In the genomic region with DNA sequence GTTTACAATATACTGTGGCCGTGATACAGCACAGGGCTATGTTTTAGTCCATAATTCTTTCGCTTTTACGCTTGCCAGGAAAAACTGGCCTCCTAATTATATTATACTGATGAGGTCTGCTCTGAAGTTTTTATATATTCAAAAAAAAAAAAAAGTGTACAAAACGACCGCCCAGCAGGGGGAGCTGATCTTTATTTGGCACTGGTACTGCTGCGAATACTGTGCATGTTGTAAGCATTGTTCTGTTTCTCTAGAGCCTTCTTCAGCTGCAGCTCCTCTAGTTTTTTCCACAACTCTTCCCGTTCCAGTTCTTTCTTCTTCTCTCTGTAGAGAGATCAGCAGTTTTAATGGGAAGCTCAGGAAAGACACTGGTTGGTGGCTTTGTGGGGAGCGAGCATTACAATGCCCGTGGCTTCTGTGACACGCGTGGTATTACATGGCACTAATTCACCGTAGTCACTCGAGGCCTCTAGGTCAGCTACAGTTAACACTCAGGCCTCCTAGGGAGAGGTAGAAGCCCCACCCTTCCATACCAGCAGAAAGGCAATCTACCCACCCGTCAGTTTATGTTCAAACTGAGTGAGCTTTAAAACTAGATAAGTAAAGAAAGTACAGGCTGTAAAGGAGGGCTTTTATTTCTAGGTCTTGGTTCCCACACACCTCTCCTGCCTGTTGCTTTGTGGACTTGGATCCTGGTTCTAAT, we compare ENCODE assay signal across 8 mouse cellular contexts. TPM values are rescaled to one million over a fixed set of nuclear protein-coding genes. Genes with fewer than 3 reads are reported as not detected.
DNase-seq lines count a peak whose midpoint lies in the region; ATAC-seq lines count a peak whose summit lies in the region.

No protein-coding gene starts in this region.

- no peak overlapping the region for H3K4me3 ChIP-seq in heart, embryonic 11.5 days (ENCODE audit: low read depth, low read length)
- no peak overlapping the region for H3K4me3 ChIP-seq in embryonic facial prominence, embryonic 12.5 days
- no peak overlapping the region for H3K4me3 ChIP-seq in intestine, embryonic 14.5 days (ENCODE audit: low read depth, low read length)

- no peak for ATAC-seq in heart, embryonic 11.5 days (replicated peaks; ENCODE audit: insufficient number of reproducible peaks, low FRiP score, low TSS enrichment)
- ATAC-seq in embryonic facial prominence, embryonic 12.5 days (ENCODE audit: insufficient number of reproducible peaks, insufficient read depth, low FRiP score, low TSS enrichment) = no peak
- no peak for ATAC-seq in intestine, embryonic 14.5 days (replicated peaks; ENCODE audit: low FRiP score, low TSS enrichment, low read depth)

- no peaks in the 10 kb centered on the region for H3K9me3 ChIP-seq in heart, embryonic 11.5 days (replicated peaks; ENCODE audit: control insufficient read depth, low read length)
- no peaks in the 10 kb centered on the region for H3K9me3 ChIP-seq in embryonic facial prominence, embryonic 12.5 days
- H3K9me3 ChIP-seq in intestine, embryonic 14.5 days (ENCODE audit: control insufficient read depth, low read length) = no peaks in the 10 kb centered on the region

- H3K4me2 ChIP-seq in heart, embryonic 11.5 days = no peak overlapping the region
- no peak overlapping the region for H3K4me2 ChIP-seq in embryonic facial prominence, embryonic 12.5 days (replicated peaks)
- H3K4me2 ChIP-seq in intestine, embryonic 14.5 days (ENCODE audit: low read length) = no peak overlapping the region

- WGBS in heart, embryonic 11.5 days (ENCODE audit: insufficient replicate concordance) = 68% methylated on average over 14 of the region's 14 CpGs
- 55% methylated on average over 14 of the region's 14 CpGs for WGBS in embryonic facial prominence, embryonic 12.5 days
- WGBS in intestine, embryonic 14.5 days = 63% methylated on average over 14 of the region's 14 CpGs

- H3K4me1 ChIP-seq in heart, embryonic 11.5 days (ENCODE audit: control insufficient read depth, insufficient read depth, low read length) = peaks cover 24% of the 10 kb centered on the region
- H3K4me1 ChIP-seq in embryonic facial prominence, embryonic 12.5 days = peaks cover 24% of the 10 kb centered on the region
- 0 out of 2 replicates have a peak, but pooled peaks cover 9% of the 10 kb centered on the region for H3K4me1 ChIP-seq in intestine, embryonic 14.5 days (replicated peaks; ENCODE audit: control insufficient read depth, insufficient read depth, low read length)

- H3K9ac ChIP-seq in heart, embryonic 11.5 days (ENCODE audit: low read depth, low read length) = no peak overlapping the region
- H3K9ac ChIP-seq in embryonic facial prominence, embryonic 12.5 days = no peak overlapping the region
- no peak overlapping the region for H3K9ac ChIP-seq in intestine, embryonic 14.5 days (ENCODE audit: low read length)

- no peak overlapping the region for H3K27ac ChIP-seq in heart, embryonic 11.5 days (ENCODE audit: low read depth, low read length)
- peak overlapping the region; percentile 68 for H3K27ac ChIP-seq in embryonic facial prominence, embryonic 12.5 days
- no peak overlapping the region for H3K27ac ChIP-seq in intestine, embryonic 14.5 days (ENCODE audit: low read depth)

- H3K36me3 ChIP-seq in heart, embryonic 11.5 days (ENCODE audit: control insufficient read depth, insufficient read depth, low read length) = peaks cover 19% of the 10 kb centered on the region; the same call in 1 of the 2 replicates
- peaks cover 41% of the 10 kb centered on the region for H3K36me3 ChIP-seq in embryonic facial prominence, embryonic 12.5 days
- H3K36me3 ChIP-seq in intestine, embryonic 14.5 days (ENCODE audit: control insufficient read depth, insufficient read depth, low read length) = peaks cover 69% of the 10 kb centered on the region

- H3K27me3 ChIP-seq in heart, embryonic 11.5 days (ENCODE audit: control insufficient read depth, insufficient read depth, low read length) = no peaks in the 10 kb centered on the region
- H3K27me3 ChIP-seq in embryonic facial prominence, embryonic 12.5 days = no peaks in the 10 kb centered on the region
- no peaks in the 10 kb centered on the region for H3K27me3 ChIP-seq in intestine, embryonic 14.5 days (replicated peaks; ENCODE audit: control insufficient read depth, insufficient read depth, low read length)

- peak; percentile 24 for DNase-seq in heart, adult 8-10 months (ENCODE audit: low spot score)
- DNase-seq in 416B (ENCODE audit: low read depth) (peak; percentile 54), R1 (ENCODE audit: low read depth, low spot score) (peak; percentile 57)
- DNase-seq in intestine, embryonic 14.5 days (ENCODE audit: low spot score) = peak; percentile 81
- peak; percentile 81 for DNase-seq in lung, postnatal 10 days
- DNase-seq in thymus, postnatal 4 days = peak; percentile 78

RNA-seq across cellular contexts. Expression of a gene that starts 27.2 kb away (rescaled TPM):
- total RNA-seq in heart, adult 8-10 months (2022) = 1 to 10 TPM; 2.6 to 4.2 (median 3.0) TPM
- polyA plus RNA-seq in heart, embryonic 11.5 days (2014; fragmentation: Nextera tagmentation; extraction: Ambion mirVana) = 18.7 and 19.0 TPM in 2 replicates
- polyA plus RNA-seq in embryonic facial prominence, embryonic 12.5 days (2016; fragmentation: Nextera tagmentation; extraction: Ambion mirVana) = 24.9 and 25.5 TPM in 2 replicates
- polyA plus RNA-seq in intestine, embryonic 14.5 days (2014; fragmentation: Nextera tagmentation; extraction: Ambion mirVana) = 21.0 and 21.9 TPM in 2 replicates

RNA-seq across cellular contexts. Expression of a gene that starts 34.9 kb away (rescaled TPM):
- total RNA-seq in heart, adult 8-10 months (2022) = 100 to 1,000 TPM in 3 of 4 experiments, 10 to 100 TPM in 1; 90.1 to 115 (median 111) TPM
- polyA plus RNA-seq in heart, embryonic 11.5 days (2014; fragmentation: Nextera tagmentation; extraction: Ambion mirVana) = 106 and 111 TPM in 2 replicates
- 92.8 and 95.3 TPM in 2 replicates for polyA plus RNA-seq in embryonic facial prominence, embryonic 12.5 days (2016; fragmentation: Nextera tagmentation; extraction: Ambion mirVana)
- polyA plus RNA-seq in intestine, embryonic 14.5 days (2014; fragmentation: Nextera tagmentation; extraction: Ambion mirVana) = 126 and 128 TPM in 2 replicates

RNA-seq across cellular contexts. Expression of a gene that starts 50.1 kb away (rescaled TPM):
- total RNA-seq in heart, adult 8-10 months (2022) = 10 to 100 TPM; 94.2 to 98.9 (median 97.9) TPM
- polyA plus RNA-seq in heart, embryonic 11.5 days (2014; fragmentation: Nextera tagmentation; extraction: Ambion mirVana) = 41.1 and 43.4 TPM in 2 replicates
- polyA plus RNA-seq in embryonic facial prominence, embryonic 12.5 days (2016; fragmentation: Nextera tagmentation; extraction: Ambion mirVana) = 17.5 and 22.4 TPM in 2 replicates
- 25.2 and 27.1 TPM in 2 replicates for polyA plus RNA-seq in intestine, embryonic 14.5 days (2014; fragmentation: Nextera tagmentation; extraction: Ambion mirVana)

Comparison
In these comparisons a context has a peak if more than half of its experiments do, and no peak if none do; other contexts are left out.
1. DNase-seq: peak in every context shown above with its lines; median percentile 81 in intestine, embryonic 14.5 days; 81 in lung, postnatal 10 days; 78 in thymus, postnatal 4 days; 57 in R1; 54 in 416B; 24 in heart, adult 8-10 months.